Mouse (Mus musculus) thymus, adult 2 months (tissue): ENCODE measurements around the gene Msi2.

Source experiments
- CTCF ChIP-seq: fragments of 200-500 bp; IDR thresholded peaks from 2 replicates; pipeline ENCODE4 v1.5.1; 2012; ENCODE audit warnings: mild to moderate bottlenecking, control low read depth, low read length, moderate library complexity, borderline replicate concordance; ENCODE audit not compliant: control insufficient read depth, poor library complexity, insufficient read depth; ENCODE audit errors: extremely low read depth
- POLR2A ChIP-seq: fragments of 200-500 bp; IDR thresholded peaks from 2 replicates; pipeline ENCODE4 v1.6.1; 2012; ENCODE audit warnings: mild to moderate bottlenecking, low read length, control low read depth, moderate library complexity; ENCODE audit not compliant: control insufficient read depth, poor library complexity, insufficient read depth; ENCODE audit errors: extremely low read depth

GRCm38 (mm10) chr11:88479498-88479897, 238.8 kb downstream of the Msi2 start:
- TF ChIP-seq CTCF (no peak), POLR2A (no peak)
